Mouse (Mus musculus): ENCODE results near the gene Dtx3. TPM values are rescaled to one million over a fixed set of nuclear protein-coding genes. Genes with fewer than 3 reads are reported as not detected.
"Not testable (repeated sequence)": the region's sequence is repeated elsewhere in the genome, so short reads cannot be mapped to it uniquely, and the experiment has no call there.

Dtx3 gene
- total RNA-seq, 2 experiments from 2014 or later, result 210 to 217 TPM

GRCm38 (mm10) chr10:127166771-127167613 lies 28.5 kb downstream of the Dtx3 start:
- DNase-seq (ENCODE audit: low spot score in 2 of 2), result no peak

GRCm38 (mm10) chr10:127166404-127166715 lies 29.2 kb downstream of the Dtx3 start:
- no peak for DNase-seq (ENCODE audit: low spot score in 2 of 2)

- peak in 1 of 2 experiments; percentile 65 for DNase-seq (ENCODE audit: low spot score in 2 of 2)
Observed at GRCm38 (mm10) chr10:127165654-127166403, 29.7 kb downstream of the Dtx3 start.

- DNase-seq (ENCODE audit: low spot score in 2 of 2), result no peak
Observed at GRCm38 (mm10) chr10:127165354-127165653, 30.2 kb downstream of the Dtx3 start.

- peak; percentile 69 to 87 for DNase-seq (ENCODE audit: low spot score in 2 of 2)
Observed at GRCm38 (mm10) chr10:127164631-127165353, 30.7 kb downstream of the Dtx3 start, which contains the start of gene B4galnt1. TSS of gene B4galnt1 (plus strand) at chr10:127165225.

- DNase-seq (ENCODE audit: low spot score in 2 of 2), result no peak
Observed at GRCm38 (mm10) chr10:127164190-127164589, 31.3 kb downstream of the Dtx3 start.

GRCm38 (mm10) chr10:127162771-127163261 lies 32.7 kb downstream of the Dtx3 start:
- DNase-seq (ENCODE audit: low spot score in 2 of 2), result peak in 1 of 2 experiments; percentile 38

- no peak for DNase-seq (ENCODE audit: low spot score in 2 of 2)
Observed at GRCm38 (mm10) chr10:127160728-127161127, 34.8 kb downstream of the Dtx3 start.

GRCm38 (mm10) chr10:127160081-127160480 lies 35.4 kb downstream of the Dtx3 start:
- peak in 1 of 2 experiments; percentile 44 for DNase-seq (ENCODE audit: low spot score in 2 of 2)

- no peak for DNase-seq (ENCODE audit: low spot score in 2 of 2)
Observed at GRCm38 (mm10) chr10:127158471-127158870, 37.1 kb downstream of the Dtx3 start.

- no peak for DNase-seq (ENCODE audit: low spot score in 2 of 2)
Observed at GRCm38 (mm10) chr10:127156511-127156910, 39.0 kb downstream of the Dtx3 start.

GRCm38 (mm10) chr10:127156089-127156488 lies 39.4 kb downstream of the Dtx3 start:
- no peak for DNase-seq (ENCODE audit: low spot score in 2 of 2)

GRCm38 (mm10) chr10:127154652-127155051 lies 40.9 kb downstream of the Dtx3 start:
- no peak for DNase-seq (ENCODE audit: low spot score in 2 of 2)

GRCm38 (mm10) chr10:127154241-127154640 lies 41.3 kb downstream of the Dtx3 start:
- no peak for DNase-seq (ENCODE audit: low spot score in 2 of 2)

- DNase-seq (ENCODE audit: low spot score in 2 of 2), result no peak
Observed at GRCm38 (mm10) chr10:127153323-127153722, 42.2 kb downstream of the Dtx3 start.

- not testable (repeated sequence) for DNase-seq (ENCODE audit: low spot score in 2 of 2)
Observed at GRCm38 (mm10) chr10:127152556-127152955, 43.0 kb downstream of the Dtx3 start.

- not testable (repeated sequence) for DNase-seq (ENCODE audit: low spot score in 2 of 2)
Observed at GRCm38 (mm10) chr10:127151233-127151632, 44.3 kb downstream of the Dtx3 start.

GRCm38 (mm10) chr10:127150471-127150872 lies 45.1 kb downstream of the Dtx3 start:
- no peak for DNase-seq (ENCODE audit: low spot score in 2 of 2)

GRCm38 (mm10) chr10:127147135-127147534 lies 48.4 kb downstream of the Dtx3 start:
- no peak for DNase-seq (ENCODE audit: low spot score in 2 of 2)

- no peak for DNase-seq (ENCODE audit: low spot score in 2 of 2)
Observed at GRCm38 (mm10) chr10:127145303-127145702, 50.2 kb downstream of the Dtx3 start.

- no peak for DNase-seq (ENCODE audit: low spot score in 2 of 2)
Observed at GRCm38 (mm10) chr10:127144536-127144935, 51.0 kb downstream of the Dtx3 start.

- no peak for DNase-seq (ENCODE audit: low spot score in 2 of 2)
Observed at GRCm38 (mm10) chr10:127143228-127143627, 52.3 kb downstream of the Dtx3 start.

All from layer of hippocampus, adult 18-20 months (tissue).